In genomic region chr8:26891881-26892280, GRCm38 (mm10) we compare ENCODE assay signal across 9 mouse cellular contexts.
DNase-seq lines count a peak whose midpoint lies in the region; ATAC-seq lines count a peak whose summit lies in the region.
"Had no signal": no experiment of that assay in that cellular context is flagged by ENCODE, and none has a peak within 500 bp of the region (broad histone marks: within the 10 kb centered on the region; RNA-seq: fewer than 3 reads in every experiment).

No protein-coding gene starts in this region.

- no peak for ATAC-seq in kidney, embryonic 14.5 days (ENCODE audit: low FRiP score, low TSS enrichment)
- ATAC-seq in heart, embryonic 11.5 days (replicated peaks; ENCODE audit: insufficient number of reproducible peaks, low FRiP score, low TSS enrichment): peak; percentile 62
- peak; percentile 75 for ATAC-seq in lung, embryonic 16.5 days (ENCODE audit: low read depth)
- no peak for ATAC-seq in megakaryocyte, adult 5-6 weeks (ENCODE audit: poor library complexity, severe bottlenecking)

- H3K9ac ChIP-seq in kidney, embryonic 14.5 days (ENCODE audit: low read depth, low read length): no peak overlapping the region
- no peak overlapping the region for H3K9ac ChIP-seq in heart, embryonic 11.5 days (ENCODE audit: low read depth, low read length)
- H3K9ac ChIP-seq in lung, embryonic 16.5 days (ENCODE audit: low read length): no peak overlapping the region
- H3K9ac ChIP-seq: neural tube, embryonic 13.5 days had no signal

- no peak overlapping the region for H3K27ac ChIP-seq in kidney, embryonic 14.5 days (ENCODE audit: low read depth, low read length)
- peak overlapping the region; percentile 42 for H3K27ac ChIP-seq in heart, embryonic 11.5 days (ENCODE audit: low read depth, low read length)
- no peak overlapping the region; the same call in 1 of the 2 replicates for H3K27ac ChIP-seq in lung, embryonic 16.5 days (ENCODE audit: low read length)
- H3K27ac ChIP-seq: neural tube, embryonic 13.5 days had no signal

- 64% methylated on average over 11 of the region's 11 CpGs for WGBS in kidney, embryonic 14.5 days
- 46% methylated on average over 11 of the region's 11 CpGs for WGBS in heart, embryonic 11.5 days (ENCODE audit: insufficient replicate concordance)
- 31% methylated on average over 11 of the region's 11 CpGs for WGBS in lung, embryonic 16.5 days

- no peak overlapping the region for H3K4me2 ChIP-seq in kidney, embryonic 14.5 days (replicated peaks; ENCODE audit: low read depth, low read length)
- no peak overlapping the region for H3K4me2 ChIP-seq in heart, embryonic 11.5 days
- H3K4me2 ChIP-seq in lung, embryonic 16.5 days (ENCODE audit: low read depth, low read length): no peak overlapping the region
- H3K4me2 ChIP-seq: neural tube, embryonic 13.5 days had no signal

- peak; percentile 11 for DNase-seq in kidney, adult 18-20 months
- DNase-seq in cerebellum, adult 18-20 months: peak; percentile 80 to 81
- no peak for DNase-seq in left cerebral cortex, adult 18-20 months (ENCODE audit: low spot score in 2 of 2)
- DNase-seq in thymus, postnatal 25 days: no peak

- H3K27me3 ChIP-seq in kidney, embryonic 14.5 days (ENCODE audit: control insufficient read depth, insufficient read depth, low read length): no peaks in the 10 kb centered on the region; the same call in 1 of the 2 replicates
- H3K27me3 ChIP-seq in heart, embryonic 11.5 days (ENCODE audit: control insufficient read depth, insufficient read depth, low read length): no peaks in the 10 kb centered on the region
- H3K27me3 ChIP-seq in lung, embryonic 16.5 days (ENCODE audit: control insufficient read depth, insufficient read depth, low read depth, low read length): no peaks in the 10 kb centered on the region; the same call in 1 of the 2 replicates

- H3K4me1 ChIP-seq in kidney, embryonic 14.5 days (ENCODE audit: control insufficient read depth, insufficient read depth, low read length): peaks cover 16% of the 10 kb centered on the region
- peaks cover 22% of the 10 kb centered on the region for H3K4me1 ChIP-seq in heart, embryonic 11.5 days (ENCODE audit: control insufficient read depth, insufficient read depth, low read length)
- H3K4me1 ChIP-seq in lung, embryonic 16.5 days (replicated peaks; ENCODE audit: control insufficient read depth, insufficient read depth, low read length): peaks cover 17% of the 10 kb centered on the region

- H3K36me3 ChIP-seq in kidney, embryonic 14.5 days (ENCODE audit: control insufficient read depth, insufficient read depth, low read length): no peaks in the 10 kb centered on the region
- no peaks in the 10 kb centered on the region for H3K36me3 ChIP-seq in heart, embryonic 11.5 days (ENCODE audit: control insufficient read depth, insufficient read depth, low read length)
- H3K36me3 ChIP-seq in lung, embryonic 16.5 days (ENCODE audit: control insufficient read depth, insufficient read depth, low read length): no peaks in the 10 kb centered on the region
- H3K36me3 ChIP-seq: neural tube, embryonic 13.5 days had no signal

- H3K4me3 ChIP-seq in kidney, embryonic 14.5 days (ENCODE audit: low read length): no peak overlapping the region
- H3K4me3 ChIP-seq in heart, embryonic 11.5 days (ENCODE audit: low read depth, low read length): no peak overlapping the region
- no peak overlapping the region for H3K4me3 ChIP-seq in lung, embryonic 16.5 days (ENCODE audit: low read length)
- H3K4me3 ChIP-seq: neural tube, embryonic 13.5 days had no signal

- no peaks in the 10 kb centered on the region for H3K9me3 ChIP-seq in kidney, embryonic 14.5 days (ENCODE audit: control insufficient read depth, low read length)
- no peaks in the 10 kb centered on the region for H3K9me3 ChIP-seq in heart, embryonic 11.5 days (replicated peaks; ENCODE audit: control insufficient read depth, low read length)
- H3K9me3 ChIP-seq in lung, embryonic 16.5 days (ENCODE audit: control insufficient read depth, low read length): no peaks in the 10 kb centered on the region
- H3K9me3 ChIP-seq: neural tube, embryonic 13.5 days had no signal

Comparison
In these comparisons a context has a peak if more than half of its experiments do, and no peak if none do; other contexts are left out.
1. DNase-seq: peak in kidney, adult 18-20 months (single experiment) and cerebellum, adult 18-20 months (2 of 2); none in left cerebral cortex, adult 18-20 months (0 of 2) and thymus, postnatal 25 days (single experiment).
2. ATAC-seq: peak in heart, embryonic 11.5 days (single experiment) and lung, embryonic 16.5 days (single experiment); none in kidney, embryonic 14.5 days (single experiment) and megakaryocyte, adult 5-6 weeks (single experiment).